Mouse (Mus musculus) midbrain, embryonic 14.5 days (tissue): ENCODE results near the gene Maml3. TPM values are rescaled to one million over a fixed set of nuclear protein-coding genes. Genes with fewer than 3 reads are reported as not detected.

Source experiments
- ATAC-seq: fragments of 200-750 bp; cut with Nextera tagmentation; 2 replicates; pipeline ENCODE4 v1.8.0; 2017; ENCODE audit warnings: moderate number of reproducible peaks, moderate library complexity; ENCODE audit not compliant: low FRiP score, low TSS enrichment
- DNase-seq: peaks from one replicate; pipeline ENCODE4 v3.0.0-alpha.2; 2015
- H3K27ac ChIP-seq: fragments of 300-500 bp; sonication (generic); replicated peaks from 2 replicates; pipeline ENCODE4 v1.5.1; 2014; ENCODE audit warnings: mild to moderate bottlenecking, low read depth, low read length, moderate library complexity
- H3K27me3 ChIP-seq: fragments of 300-500 bp; sonication (generic); 2 replicates; pipeline ENCODE4 v1.6.1; 2014; ENCODE audit warnings: low read length, control low read depth, mixed read lengths; ENCODE audit not compliant: control insufficient read depth, insufficient read depth
- H3K36me3 ChIP-seq: fragments of 300-500 bp; sonication (generic); 2 replicates; pipeline ENCODE4 v1.6.1; 2014; ENCODE audit warnings: low read length, control low read depth; ENCODE audit not compliant: control insufficient read depth, insufficient read depth
- H3K4me1 ChIP-seq: fragments of 300-500 bp; sonication (generic); 2 replicates; pipeline ENCODE4 v1.6.1; 2014; ENCODE audit warnings: mild to moderate bottlenecking, antibody characterized with exemption, low read length, control low read depth; ENCODE audit not compliant: control insufficient read depth, insufficient read depth
- H3K4me2 ChIP-seq: fragments of 300-500 bp; sonication (generic); 2 replicates; pipeline ENCODE4 v1.6.1; 2014; ENCODE audit warnings: mild to moderate bottlenecking, low read length, moderate library complexity
- H3K4me3 ChIP-seq: fragments of 300-500 bp; sonication (generic); replicated peaks from 2 replicates; pipeline ENCODE4 v1.5.1; 2014; ENCODE audit warnings: low read depth, low read length
- H3K9ac ChIP-seq: fragments of 300-500 bp; sonication (generic); replicated peaks from 2 replicates; pipeline ENCODE4 v1.6.1; 2014; ENCODE audit warnings: mild to moderate bottlenecking, low read length, moderate library complexity
- H3K9me3 ChIP-seq: fragments of 300-500 bp; sonication (generic); 2 replicates; pipeline ENCODE4 v1.6.1; 2016; ENCODE audit warnings: low read length, control low read depth, mixed read lengths; ENCODE audit not compliant: control insufficient read depth
- WGBS: fragments of 180-500 bp; shearing (Covaris S2); extraction: QIAGEN DNeasy Blood & Tissue Kit; methylation state at CpG from one replicate; pipeline ENCODE4 v1.1.7; 2014; 5-methylcytosine and 5-hydroxymethylcytosine counted together
- polyA plus RNA-seq: library from polyadenylated mRNA; unstranded; fragments of >200 nt; fragmentation: Nextera tagmentation; extraction: Ambion mirVana; gene quantifications from 2 replicates; pipeline ENCODE4 v1.2.1, GENCODE M21; 2014

Gene Maml3
- polyA plus RNA-seq, 1 experiment from 2014 or later, result 10.3 TPM

DNA sequence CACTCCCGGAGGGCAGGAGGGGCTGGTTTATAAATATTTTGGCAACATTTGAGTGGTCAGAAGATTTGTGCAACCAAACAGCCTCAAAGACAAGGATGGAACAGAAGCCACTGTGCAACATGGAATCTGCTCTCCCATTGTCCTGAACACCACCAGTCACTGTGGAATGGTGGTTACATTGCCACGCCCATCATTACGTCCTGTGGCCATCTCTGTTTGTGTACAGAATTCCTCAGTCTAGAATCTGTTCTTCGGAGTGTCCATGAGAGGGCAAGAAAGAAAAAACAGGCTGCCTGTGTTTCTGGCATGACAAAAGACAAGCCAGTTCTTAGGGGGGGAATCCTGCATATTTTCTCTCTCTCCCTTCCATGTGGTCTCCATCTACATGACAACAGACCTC is 150.4 kb downstream of the Maml3 start:
- Histone ChIP-seq H3K9me3 (no peaks in the 10 kb centered on the region), H3K27me3 (no peaks in the 10 kb centered on the region), H3K4me3 (no peak overlapping the region), H3K4me2 (no peak overlapping the region), H3K36me3 (no peaks in the 10 kb centered on the region), H3K9ac (no peak overlapping the region), H3K27ac (no peak overlapping the region; the same call in 1 of the 2 replicates), H3K4me1 (0 out of 2 replicates have a peak, but pooled peaks cover 2% of the 10 kb centered on the region)
- ATAC-seq, result no peak
- DNase-seq, result no peak
- WGBS, result 76% methylated on average over 4 of the region's 4 CpGs

DNA sequence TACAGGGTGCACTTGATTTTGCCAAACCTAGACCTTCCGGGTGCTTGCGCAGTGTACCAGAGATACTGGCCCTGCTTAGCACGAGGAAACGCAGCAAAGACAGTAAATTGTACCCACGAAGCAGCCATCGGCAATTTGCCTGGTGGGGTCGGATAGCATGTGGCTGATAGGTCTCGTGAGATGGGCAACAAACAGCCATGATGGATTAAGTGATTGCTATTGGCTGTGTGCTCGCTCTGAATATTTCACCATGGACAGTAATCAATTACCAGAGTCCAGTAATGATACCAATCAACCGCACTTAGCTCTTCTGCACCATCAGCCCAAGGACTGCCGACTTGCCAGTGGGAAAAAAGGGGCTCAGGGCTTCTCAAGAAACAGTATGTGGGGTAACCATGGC is 150.9 kb downstream of the Maml3 start:
- H3K27ac ChIP-seq, result no peak overlapping the region; the same call in 1 of the 2 replicates
- no peaks in the 10 kb centered on the region for H3K36me3 ChIP-seq
- no peaks in the 10 kb centered on the region for H3K9me3 ChIP-seq
- 75% methylated on average over 11 of the region's 11 CpGs for WGBS
- no peaks in the 10 kb centered on the region for H3K27me3 ChIP-seq
- H3K4me3 ChIP-seq, result no peak overlapping the region
- DNase-seq, result no peak
- no peak overlapping the region for H3K4me2 ChIP-seq
- H3K9ac ChIP-seq, result no peak overlapping the region
- ATAC-seq, result no peak
- 0 out of 2 replicates have a peak, but pooled peaks cover 2% of the 10 kb centered on the region for H3K4me1 ChIP-seq

DNA sequence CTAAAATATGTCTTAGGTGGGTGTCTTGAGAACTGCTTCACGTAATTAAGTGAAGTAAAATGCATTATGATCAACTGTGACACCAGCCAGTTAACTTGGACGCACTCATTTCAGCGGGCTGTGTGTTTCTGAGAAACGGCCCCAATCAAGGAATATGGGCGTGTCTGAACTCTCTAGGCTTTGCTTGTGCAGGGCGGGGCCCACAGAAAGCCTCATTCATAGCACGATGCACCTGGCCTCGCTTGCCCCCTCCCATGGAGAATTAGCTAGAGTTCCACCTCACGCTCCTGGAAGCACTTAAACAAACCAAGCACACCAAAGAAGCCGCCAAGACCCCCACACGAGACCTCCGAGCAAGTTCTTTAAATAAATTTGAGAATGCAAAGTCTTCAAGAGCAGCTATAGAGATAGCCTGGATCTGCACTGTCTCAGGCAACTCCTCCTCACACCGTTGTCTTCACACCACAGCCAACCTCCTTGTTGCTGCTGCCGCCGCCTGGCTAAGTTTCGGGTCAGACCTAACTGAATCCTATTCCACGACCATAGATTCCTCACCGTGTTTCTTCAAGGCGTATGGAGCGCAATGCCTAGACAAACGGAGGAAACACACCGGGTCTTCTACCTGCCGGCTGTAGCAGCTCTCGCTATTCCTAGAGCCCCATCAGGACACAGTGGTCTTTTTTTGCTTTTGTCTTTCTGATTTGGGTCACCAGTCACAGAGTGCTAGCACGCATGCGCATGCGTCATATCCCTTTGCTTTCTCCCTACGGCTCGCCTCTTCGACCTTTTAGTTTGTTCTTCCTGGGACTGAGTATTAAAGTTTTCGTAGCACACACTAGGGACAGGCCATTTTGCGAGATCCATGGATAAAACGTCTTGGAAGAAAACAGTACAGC is 151.9 kb downstream of the Maml3 start:
- DNase-seq (no peak), ATAC-seq (no peak)
- Histone ChIP-seq H3K4me2 (no peak overlapping the region), H3K4me3 (no peak overlapping the region), H3K36me3 (no peaks in the 10 kb centered on the region), H3K9ac (no peak overlapping the region), H3K9me3 (no peaks in the 10 kb centered on the region), H3K27ac (no peak overlapping the region), H3K27me3 (no peaks in the 10 kb centered on the region), H3K4me1 (0 out of 2 replicates have a peak, but pooled peaks cover 2% of the 10 kb centered on the region)
- 78% methylated on average over 33 of the region's 33 CpGs for WGBS

DNA sequence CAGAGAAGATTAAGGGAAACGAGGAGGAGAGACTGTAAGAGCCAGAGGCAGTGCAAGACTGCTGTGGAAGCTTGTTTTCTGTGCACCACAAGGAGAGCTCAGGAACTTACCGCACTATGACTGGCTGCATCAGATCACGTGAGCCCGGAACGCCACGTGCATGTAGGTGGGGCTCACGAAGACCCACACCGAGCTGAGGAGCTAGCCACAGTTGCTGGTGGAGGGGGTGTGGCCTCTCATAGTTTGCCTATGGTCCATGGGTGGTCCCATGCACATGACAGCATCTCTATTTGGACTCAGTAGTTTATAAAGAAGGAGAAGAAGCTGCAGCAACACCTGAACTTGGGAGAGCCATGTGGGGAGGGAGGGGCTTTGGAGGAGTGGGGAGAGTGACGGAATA is 152.6 kb downstream of the Maml3 start:
- Histone ChIP-seq H3K4me2 (no peak overlapping the region), H3K4me3 (no peak overlapping the region), H3K9ac (no peak overlapping the region), H3K27me3 (no peaks in the 10 kb centered on the region), H3K4me1 (0 out of 2 replicates have a peak, but pooled peaks cover 2% of the 10 kb centered on the region), H3K27ac (0 out of 2 replicates have a peak overlapping the region, but pooled peaks have one; percentile 13), H3K9me3 (no peaks in the 10 kb centered on the region), H3K36me3 (no peaks in the 10 kb centered on the region)
- ATAC-seq (no peak), DNase-seq (no peak)
- WGBS, result 87% methylated on average over 9 of the region's 9 CpGs

DNA sequence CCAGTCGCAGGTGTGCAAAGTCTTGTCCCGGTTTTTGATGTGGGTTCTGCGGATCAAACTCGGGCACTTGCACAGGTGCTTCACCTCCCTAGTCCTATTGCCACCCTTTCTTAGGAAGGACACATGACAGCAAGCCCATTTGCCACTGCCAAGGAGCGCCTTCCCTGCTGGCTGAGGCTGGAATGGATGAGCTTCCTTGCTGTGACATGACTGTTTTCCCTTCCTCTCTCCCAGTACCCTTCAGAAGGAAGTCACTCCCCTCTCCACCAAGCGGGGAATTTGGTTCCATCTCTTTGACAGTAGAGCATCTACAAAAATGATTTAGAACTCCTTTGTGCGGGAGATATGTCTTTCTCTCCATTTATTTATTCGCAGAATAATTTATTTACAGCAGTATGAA is 155.2 kb downstream of the Maml3 start:
- no peaks in the 10 kb centered on the region for H3K36me3 ChIP-seq
- H3K9ac ChIP-seq, result no peak overlapping the region
- 95% methylated on average over 8 of the region's 8 CpGs for WGBS
- ATAC-seq, result no peak
- no peak overlapping the region for H3K27ac ChIP-seq
- H3K27me3 ChIP-seq, result no peaks in the 10 kb centered on the region
- H3K9me3 ChIP-seq, result no peaks in the 10 kb centered on the region
- no peak overlapping the region for H3K4me2 ChIP-seq
- no peak for DNase-seq
- H3K4me1 ChIP-seq, result 0 out of 2 replicates have a peak, but pooled peaks cover 2% of the 10 kb centered on the region
- no peak overlapping the region for H3K4me3 ChIP-seq

DNA sequence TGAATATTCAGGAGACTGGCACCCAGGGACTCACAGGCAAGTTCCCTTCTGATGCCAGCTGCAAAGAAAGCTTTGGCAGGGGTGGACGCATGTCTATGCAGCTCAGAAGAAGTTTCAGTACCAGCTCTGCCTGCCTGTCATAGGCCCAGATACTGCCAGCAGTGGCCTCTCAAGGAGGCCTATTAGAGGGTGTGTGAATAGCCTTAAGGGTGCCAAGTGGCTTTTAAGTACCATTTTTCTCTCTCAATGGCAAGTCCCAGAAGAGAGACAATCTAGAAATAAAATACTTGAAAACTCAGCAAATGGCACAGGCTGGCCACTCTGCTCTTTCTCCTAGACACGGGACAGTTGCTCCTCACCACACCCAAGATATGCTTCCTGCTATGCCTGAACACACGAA is 157.7 kb downstream of the Maml3 start:
- DNase-seq, result no peak
- no peak overlapping the region for H3K9ac ChIP-seq
- no peak overlapping the region for H3K27ac ChIP-seq
- no peak overlapping the region for H3K4me3 ChIP-seq
- H3K4me2 ChIP-seq, result no peak overlapping the region
- H3K36me3 ChIP-seq, result no peaks in the 10 kb centered on the region
- H3K9me3 ChIP-seq, result no peaks in the 10 kb centered on the region
- WGBS, result 89% methylated on average over 3 of the region's 3 CpGs
- H3K4me1 ChIP-seq, result no peaks in the 10 kb centered on the region
- H3K27me3 ChIP-seq, result no peaks in the 10 kb centered on the region
- no peak for ATAC-seq

DNA sequence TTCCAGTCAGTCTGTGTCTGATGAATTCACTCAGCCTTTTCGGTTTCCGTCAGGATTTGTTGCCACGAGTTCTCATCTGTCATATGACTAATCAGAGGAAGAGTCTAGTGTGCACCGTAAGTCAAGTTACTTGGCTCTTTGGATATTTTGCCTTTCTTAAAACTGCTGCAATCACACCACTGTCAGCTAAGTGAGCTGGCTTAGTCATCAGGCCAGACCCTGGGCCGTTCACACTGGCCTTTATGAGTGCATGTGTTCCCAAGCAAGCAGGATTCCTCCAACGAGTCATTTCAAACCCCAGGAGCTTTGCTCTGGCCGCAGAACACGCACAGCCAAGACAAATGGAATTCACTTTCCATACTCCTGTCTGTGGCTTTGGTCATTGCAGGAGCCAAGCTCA is 161.2 kb downstream of the Maml3 start:
- Histone ChIP-seq H3K27ac (no peak overlapping the region), H3K27me3 (no peaks in the 10 kb centered on the region), H3K9ac (no peak overlapping the region), H3K4me1 (0 out of 2 replicates have a peak, but pooled peaks cover 3% of the 10 kb centered on the region), H3K36me3 (no peaks in the 10 kb centered on the region), H3K4me2 (no peak overlapping the region), H3K4me3 (no peak overlapping the region), H3K9me3 (no peaks in the 10 kb centered on the region)
- ATAC-seq (no peak), DNase-seq (no peak)
- 76% methylated on average over 8 of the region's 8 CpGs for WGBS

DNA sequence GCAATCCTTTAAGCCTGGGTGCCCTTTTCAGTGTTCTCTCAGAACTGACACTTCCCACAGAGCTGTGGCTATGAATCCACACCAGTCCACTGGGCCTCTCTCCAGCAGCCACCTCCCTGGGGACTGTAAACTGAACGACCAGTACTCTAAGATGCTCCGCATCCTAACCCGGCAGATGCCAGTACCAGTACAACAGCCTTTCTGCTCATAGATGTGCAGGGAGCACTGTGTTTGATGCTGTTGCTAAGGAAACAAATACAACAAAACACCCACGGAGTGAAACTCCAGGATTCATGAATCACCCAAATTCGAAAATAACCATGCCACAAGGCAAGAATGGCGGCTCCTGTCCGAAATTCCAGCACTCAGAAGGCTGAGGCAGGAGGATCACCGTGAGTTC is 163.1 kb downstream of the Maml3 start:
- Histone ChIP-seq H3K4me2 (no peak overlapping the region), H3K27me3 (no peaks in the 10 kb centered on the region), H3K4me1 (0 out of 2 replicates have a peak, but pooled peaks cover 3% of the 10 kb centered on the region), H3K9ac (no peak overlapping the region), H3K27ac (no peak overlapping the region), H3K4me3 (no peak overlapping the region), H3K9me3 (no peaks in the 10 kb centered on the region), H3K36me3 (no peaks in the 10 kb centered on the region)
- DNase-seq (no peak), ATAC-seq (no peak)
- WGBS, result 78% methylated on average over 8 of the region's 8 CpGs

DNA sequence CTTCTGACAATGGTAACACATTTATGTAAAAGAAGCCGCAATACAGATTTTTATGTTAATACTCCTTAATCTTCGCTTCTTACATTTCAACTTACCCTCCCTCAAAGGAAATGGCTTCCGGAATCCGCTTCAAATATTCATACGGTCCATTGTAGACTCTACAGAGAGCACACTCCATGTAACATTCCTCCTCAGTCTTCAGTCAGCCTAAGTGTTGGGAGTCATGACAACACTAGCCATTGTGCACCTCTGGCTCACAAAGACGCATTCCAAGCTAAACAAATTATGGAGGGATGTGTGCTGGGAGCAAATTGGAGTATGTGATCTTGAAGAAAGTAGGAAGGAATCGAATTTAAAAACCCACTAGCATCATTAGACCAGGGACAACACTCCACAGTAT is 165.0 kb downstream of the Maml3 start:
- DNase-seq (no peak), ATAC-seq (no peak)

More for the DNA sequence above, 165.0 kb downstream of the Maml3 start:
- Histone ChIP-seq H3K9me3 (no peaks in the 10 kb centered on the region), H3K4me1 (0 out of 2 replicates have a peak, but pooled peaks cover 3% of the 10 kb centered on the region), H3K36me3 (no peaks in the 10 kb centered on the region), H3K27ac (no peak overlapping the region), H3K9ac (no peak overlapping the region), H3K4me2 (no peak overlapping the region), H3K27me3 (no peaks in the 10 kb centered on the region), H3K4me3 (no peak overlapping the region)
- WGBS, result 56% methylated on average over 7 of the region's 7 CpGs
